Mouse (Mus musculus) forebrain, postnatal 0 days (tissue): ENCODE results near the gene Pon1. TPM values are rescaled to one million over a fixed set of nuclear protein-coding genes. Genes with fewer than 3 reads are reported as not detected.

Experiments
- ATAC-seq: fragments of 200-750 bp; cut with Nextera tagmentation; 2 replicates; pipeline ENCODE4 v1.8.0; 2017; ENCODE audit warnings: mild to moderate bottlenecking, moderate library complexity
- DNase-seq: peaks from one replicate; pipeline ENCODE4 v3.0.0-alpha.2; 2015
- H3K27ac ChIP-seq: fragments of 300-500 bp; sonication (generic); 2 replicates; pipeline ENCODE4 v1.5.1; 2014; ENCODE audit warnings: low read depth, mild to moderate bottlenecking, antibody characterized with exemption, low read length, moderate library complexity, mixed read lengths
- H3K27me3 ChIP-seq: fragments of 300-500 bp; sonication (generic); 2 replicates; pipeline ENCODE4 v1.6.1; 2014; ENCODE audit warnings: mild to moderate bottlenecking, low read length, mixed read lengths; ENCODE audit not compliant: insufficient read depth
- H3K36me3 ChIP-seq: fragments of 300-500 bp; sonication (generic); 2 replicates; pipeline ENCODE4 v1.6.1; 2014; ENCODE audit warnings: mild to moderate bottlenecking, moderate library complexity; ENCODE audit not compliant: insufficient read depth
- H3K4me1 ChIP-seq: fragments of 300-500 bp; sonication (generic); 2 replicates; pipeline ENCODE4 v1.6.1; 2014; ENCODE audit warnings: antibody characterized with exemption; ENCODE audit not compliant: insufficient read depth
- H3K4me2 ChIP-seq: fragments of 300-500 bp; sonication (generic); 2 replicates; pipeline ENCODE4 v1.6.1; 2014; ENCODE audit warnings: low read depth, mild to moderate bottlenecking, moderate library complexity
- H3K4me3 ChIP-seq: fragments of 300-500 bp; sonication (generic); 2 replicates; pipeline ENCODE4 v1.5.1; 2014; ENCODE audit warnings: low read depth, low read length, mixed read lengths
- H3K9ac ChIP-seq: fragments of 300-500 bp; sonication (generic); 2 replicates; pipeline ENCODE4 v1.6.1; 2014; ENCODE audit warnings: mild to moderate bottlenecking
- H3K9me3 ChIP-seq: fragments of 300-500 bp; sonication (generic); 2 replicates; pipeline ENCODE4 v1.6.1; 2016; ENCODE audit warnings: low read length
- CTCF ChIP-seq: sonication (generic); IDR thresholded peaks from 2 replicates; pipeline ENCODE4 v1.5.1; 2016; ENCODE audit warnings: antibody characterized with exemption, control low read depth, low read depth
- WGBS: fragments of 180-500 bp; shearing (Covaris S2); extraction: QIAGEN DNeasy Blood & Tissue Kit; methylation state at CpG from one replicate; pipeline ENCODE4 v1.1.7; 2014; 5-methylcytosine and 5-hydroxymethylcytosine counted together
- polyA plus RNA-seq: library from polyadenylated mRNA; unstranded; fragments of >200 nt; fragmentation: Nextera tagmentation; extraction: Ambion mirVana; gene quantifications from 2 replicates; pipeline ENCODE4 v1.2.1, GENCODE M21; 2015
- total RNA-seq: library from RNA; depleted of rRNA; stranded (reverse); fragments of >200 nt; gene quantifications from 2 replicates; pipeline ENCODE4 v1.2.3, GENCODE M21; 2014

Pon1 gene
- total and polyA plus RNA-seq, 2 experiments from 2014 or later = 0.14 to 0.88 TPM

- Histone ChIP-seq H3K36me3 (no peaks in the 10 kb centered on the region), H3K27me3 (no peaks in the 10 kb centered on the region), H3K4me1 (no peaks in the 10 kb centered on the region), H3K4me2 (peak overlapping the region; percentile 39), H3K9me3 (no peaks in the 10 kb centered on the region), H3K4me3 (no peak overlapping the region), H3K27ac (no peak overlapping the region), H3K9ac (no peak overlapping the region)
- no peak for TF ChIP-seq CTCF
- 29% methylated on average over 14 of the region's 14 CpGs for WGBS
- DNase-seq (peak; percentile 18), ATAC-seq (no peak)
Measured at GRCm38 (mm10) chr6:5167051-5167677, 26.6 kb downstream of the Pon1 start.

- no peak overlapping the region for H3K27ac ChIP-seq
- 48% methylated on average over 9 of the region's 9 CpGs for WGBS
- no peak overlapping the region for H3K4me3 ChIP-seq
- no peaks in the 10 kb centered on the region for H3K27me3 ChIP-seq
- no peak overlapping the region for H3K4me2 ChIP-seq
- DNase-seq = no peak
- ATAC-seq = no peak
- H3K9ac ChIP-seq = no peak overlapping the region
- H3K36me3 ChIP-seq = peaks cover 5% of the 10 kb centered on the region; the same call in 1 of the 2 replicates
- H3K9me3 ChIP-seq = no peaks in the 10 kb centered on the region
- TF ChIP-seq CTCF = no peak
- H3K4me1 ChIP-seq = no peaks in the 10 kb centered on the region
Measured at GRCm38 (mm10) chr6:5164855-5165254, 28.9 kb downstream of the Pon1 start.

GRCm38 (mm10) chr6:5163507-5164144 is 30.1 kb downstream of the Pon1 start:
- H3K4me1 ChIP-seq = no peaks in the 10 kb centered on the region
- H3K9me3 ChIP-seq = no peaks in the 10 kb centered on the region
- peaks cover 17% of the 10 kb centered on the region for H3K36me3 ChIP-seq
- no peaks in the 10 kb centered on the region for H3K27me3 ChIP-seq
- WGBS = 95% methylated on average over 14 of the region's 14 CpGs
- H3K9ac ChIP-seq = no peak overlapping the region
- no peak overlapping the region for H3K4me3 ChIP-seq
- no peak for ATAC-seq
- H3K27ac ChIP-seq = no peak overlapping the region
- no peak overlapping the region for H3K4me2 ChIP-seq
- no peak for DNase-seq
- TF ChIP-seq CTCF = no peak

- Histone ChIP-seq H3K4me1 (no peaks in the 10 kb centered on the region), H3K9ac (no peak overlapping the region), H3K9me3 (no peaks in the 10 kb centered on the region), H3K4me2 (no peak overlapping the region), H3K27me3 (no peaks in the 10 kb centered on the region), H3K27ac (no peak overlapping the region), H3K4me3 (no peak overlapping the region), H3K36me3 (peaks cover 22% of the 10 kb centered on the region)
- WGBS = 86% methylated on average over 6 of the region's 6 CpGs
- DNase-seq = no peak
- ATAC-seq = no peak
- no peak for TF ChIP-seq CTCF
Measured at GRCm38 (mm10) chr6:5162052-5162451, 31.7 kb downstream of the Pon1 start.

- H3K36me3 ChIP-seq = peaks cover 36% of the 10 kb centered on the region
- no peak for TF ChIP-seq CTCF
- 88% methylated on average over 7 of the region's 7 CpGs for WGBS
- H3K27ac ChIP-seq = no peak overlapping the region
- no peak overlapping the region for H3K9ac ChIP-seq
- H3K4me1 ChIP-seq = no peaks in the 10 kb centered on the region
- H3K4me2 ChIP-seq = no peak overlapping the region
- H3K4me3 ChIP-seq = no peak overlapping the region
- DNase-seq (no peak), ATAC-seq (no peak)
- no peaks in the 10 kb centered on the region for H3K9me3 ChIP-seq
- H3K27me3 ChIP-seq = no peaks in the 10 kb centered on the region
Measured at GRCm38 (mm10) chr6:5159385-5159791, 34.4 kb downstream of the Pon1 start.

- WGBS = 85% methylated on average over 6 of the region's 6 CpGs
- no peaks in the 10 kb centered on the region for H3K27me3 ChIP-seq
- H3K9ac ChIP-seq = no peak overlapping the region
- no peak for DNase-seq
- H3K4me1 ChIP-seq = no peaks in the 10 kb centered on the region
- H3K36me3 ChIP-seq = peaks cover 36% of the 10 kb centered on the region
- no peak overlapping the region for H3K4me2 ChIP-seq
- TF ChIP-seq CTCF = no peak
- no peaks in the 10 kb centered on the region for H3K9me3 ChIP-seq
- H3K27ac ChIP-seq = no peak overlapping the region
- H3K4me3 ChIP-seq = no peak overlapping the region
- no peak for ATAC-seq
Measured at GRCm38 (mm10) chr6:5156541-5157425, 37.0 kb downstream of the Pon1 start.
